Mouse (Mus musculus): Measurements from ENCODE around the gene Uqcr10.
A peak's percentile ranks its signal among the peaks of the same experiment; 100 is the strongest.
"Not testable (repeated sequence)": the region's sequence is repeated elsewhere in the genome, so short reads cannot be mapped to it uniquely, and the experiment has no call there.

The Uqcr10 gene

GRCm38 (mm10) chr11:4714727-4715126 lies 10.6 kb upstream of the Uqcr10 start:
- no peak for DNase-seq (ENCODE audit: low spot score)

DNA sequence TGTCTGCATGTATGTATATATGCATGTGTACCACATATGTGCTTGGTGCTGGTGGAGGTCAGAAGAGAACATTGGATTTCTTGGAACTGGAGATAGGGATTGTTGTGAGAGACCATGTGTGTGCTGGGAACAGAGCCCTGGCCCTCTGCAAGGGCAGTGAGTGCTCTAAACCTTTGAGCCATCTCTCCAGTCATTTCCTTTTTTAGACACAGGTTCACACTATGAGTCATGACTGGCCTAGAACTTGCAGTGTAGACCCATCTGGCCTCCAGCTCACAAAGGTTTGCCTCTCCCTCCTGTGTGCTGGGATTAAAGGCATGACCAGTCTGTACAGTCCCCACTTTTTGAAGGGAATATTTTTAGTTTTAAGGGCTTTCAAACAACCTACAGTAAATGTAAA lies 8.7 kb upstream of the Uqcr10 start:
- no peak for DNase-seq (ENCODE audit: low spot score)

- not testable (repeated sequence) for DNase-seq (ENCODE audit: low spot score)
Measured at GRCm38 (mm10) chr11:4710188-4710587, 6.0 kb upstream of the Uqcr10 start.

DNA sequence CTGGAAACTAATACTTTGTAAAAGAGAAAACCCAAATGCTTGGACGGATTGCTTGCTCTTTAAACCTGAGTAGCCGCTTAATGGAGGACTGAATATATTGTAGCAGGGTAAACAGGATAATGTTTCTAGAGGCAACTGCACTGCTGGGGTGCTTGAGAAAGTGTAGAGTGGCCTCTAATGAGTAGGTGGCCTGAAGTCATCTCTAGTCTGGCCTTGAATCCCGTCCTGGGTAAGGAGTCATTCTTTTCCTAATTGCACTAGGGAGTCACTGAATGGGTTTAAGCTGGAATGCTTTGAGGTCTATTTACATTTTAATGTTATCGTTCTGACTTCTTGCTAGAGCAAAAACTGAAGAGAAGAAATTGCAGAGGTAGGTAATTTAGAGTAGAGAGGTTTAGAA lies 1.0 kb upstream of the Uqcr10 start:
- DNase-seq (ENCODE audit: low spot score), result no peak

- DNase-seq (ENCODE audit: low spot score), result no peak
Measured at GRCm38 (mm10) chr11:4703688-4704071, 462 bp downstream of the Uqcr10 start.

GRCm38 (mm10) chr11:4700726-4701125 lies 3.4 kb downstream of the Uqcr10 start:
- no peak for DNase-seq (ENCODE audit: low spot score)

- peak; percentile 61 for DNase-seq (ENCODE audit: low spot score)
Measured at GRCm38 (mm10) chr11:4697043-4697983, 6.8 kb downstream of the Uqcr10 start.

- no peak for DNase-seq (ENCODE audit: low spot score)
Measured at GRCm38 (mm10) chr11:4692162-4692561, 12.0 kb downstream of the Uqcr10 start.

DNA sequence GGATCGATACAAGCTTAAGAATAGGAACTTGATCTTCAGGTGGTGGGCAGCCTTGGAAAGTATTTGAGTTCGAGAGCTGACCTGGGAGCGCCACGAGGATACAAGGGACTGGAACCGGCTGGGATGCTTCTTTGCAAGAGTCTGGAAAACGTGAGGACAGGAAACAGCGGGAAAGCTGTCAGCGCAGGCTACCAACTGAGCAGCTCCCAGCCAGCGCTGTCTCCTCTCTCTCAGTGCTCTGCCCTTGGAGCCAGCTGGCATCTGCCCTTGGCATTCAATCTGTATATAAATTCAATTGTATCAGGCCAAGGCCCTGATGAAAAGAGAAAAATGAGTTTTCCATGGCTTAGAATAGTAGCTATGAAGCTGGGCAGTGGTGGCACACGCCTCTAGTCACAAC lies 12.9 kb downstream of the Uqcr10 start:
- DNase-seq (ENCODE audit: low spot score), result no peak

- no peak for DNase-seq (ENCODE audit: low spot score)
Measured at GRCm38 (mm10) chr11:4690353-4690752, 13.8 kb downstream of the Uqcr10 start.

- no peak for DNase-seq (ENCODE audit: low spot score)
Measured at GRCm38 (mm10) chr11:4688632-4689380, 15.3 kb downstream of the Uqcr10 start.

DNA sequence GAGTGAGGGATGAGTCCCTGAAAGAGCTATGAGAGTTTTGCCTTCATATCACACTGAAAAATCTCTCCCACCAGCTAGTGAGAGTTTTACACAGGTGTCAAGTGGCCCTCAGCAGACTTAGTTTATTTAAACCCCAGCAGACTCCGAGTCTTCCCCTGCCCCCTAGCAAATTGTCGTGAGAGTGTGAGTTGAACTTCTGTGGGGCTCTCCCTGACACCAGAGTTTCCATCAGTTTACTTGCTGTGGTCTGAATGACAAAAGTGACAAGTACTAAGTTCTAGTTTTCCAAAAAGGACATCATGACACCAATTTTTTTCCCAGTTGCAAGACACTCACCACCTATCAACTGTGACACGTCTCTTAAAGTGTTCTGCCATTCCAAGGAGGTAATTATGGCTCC lies 16.3 kb downstream of the Uqcr10 start:
- no peak for DNase-seq (ENCODE audit: low spot score)

GRCm38 (mm10) chr11:4687027-4687426 lies 17.1 kb downstream of the Uqcr10 start:
- no peak for DNase-seq (ENCODE audit: low spot score)

- no peak for DNase-seq (ENCODE audit: low spot score)
Measured at GRCm38 (mm10) chr11:4685510-4685909, 18.6 kb downstream of the Uqcr10 start.

GRCm38 (mm10) chr11:4685071-4685470 lies 19.1 kb downstream of the Uqcr10 start:
- no peak for DNase-seq (ENCODE audit: low spot score)

GRCm38 (mm10) chr11:4684186-4684585 lies 20.0 kb downstream of the Uqcr10 start:
- no peak for DNase-seq (ENCODE audit: low spot score)

GRCm38 (mm10) chr11:4683516-4683915 lies 20.6 kb downstream of the Uqcr10 start:
- DNase-seq (ENCODE audit: low spot score), result no peak

- no peak for DNase-seq (ENCODE audit: low spot score)
Measured at GRCm38 (mm10) chr11:4680126-4680525, 24.0 kb downstream of the Uqcr10 start.

GRCm38 (mm10) chr11:4679441-4679832 lies 24.7 kb downstream of the Uqcr10 start:
- no peak for DNase-seq (ENCODE audit: low spot score)

GRCm38 (mm10) chr11:4678700-4679440 lies 25.3 kb downstream of the Uqcr10 start:
- DNase-seq (ENCODE audit: low spot score), result no peak

GRCm38 (mm10) chr11:4677250-4677872 lies 26.8 kb downstream of the Uqcr10 start:
- no peak for DNase-seq (ENCODE audit: low spot score)

- DNase-seq (ENCODE audit: low spot score), result no peak
Measured at GRCm38 (mm10) chr11:4675693-4676092, 28.4 kb downstream of the Uqcr10 start.
